Mouse (Mus musculus) embryonic facial prominence, embryonic 10.5 days (tissue): Measurements from ENCODE around the gene Nav2. TPM values are rescaled to one million over a fixed set of nuclear protein-coding genes. Genes with fewer than 3 reads are reported as not detected.
A peak's percentile ranks its signal among the peaks of the same experiment; 100 is the strongest.

Experiments used
- DNase-seq: peaks from one replicate; pipeline ENCODE4 v3.0.0-alpha.2; 2017; ENCODE audit warnings: low spot score
- H3K27ac ChIP-seq: fragments of 300-500 bp; sonication (generic); replicated peaks from 2 replicates; pipeline ENCODE4 v1.5.1; 2016; ENCODE audit warnings: mild to moderate bottlenecking
- H3K27me3 ChIP-seq: fragments of 300-500 bp; sonication (generic); replicated peaks from 2 replicates; pipeline ENCODE4 v1.6.1; 2016; ENCODE audit warnings: low read depth, mild to moderate bottlenecking; ENCODE audit not compliant: poor library complexity, severe bottlenecking
- H3K36me3 ChIP-seq: fragments of 300-500 bp; sonication (generic); replicated peaks from 2 replicates; pipeline ENCODE4 v1.6.1; 2016; ENCODE audit warnings: mild to moderate bottlenecking, moderate library complexity
- H3K4me1 ChIP-seq: fragments of 300-500 bp; sonication (generic); 2 replicates; pipeline ENCODE4 v1.6.1; 2016
- H3K4me3 ChIP-seq: fragments of 300-500 bp; sonication (generic); 2 replicates; pipeline ENCODE4 v1.5.1; 2016; ENCODE audit warnings: mild to moderate bottlenecking, moderate library complexity
- H3K9me3 ChIP-seq: fragments of 300-500 bp; sonication (generic); 2 replicates; pipeline ENCODE4 v1.6.1; 2016; ENCODE audit warnings: mild to moderate bottlenecking
- WGBS: fragments of 180-500 bp; shearing (Covaris S2); methylation state at CpG from one replicate; pipeline ENCODE4 v1.1.7; 2016; 5-methylcytosine and 5-hydroxymethylcytosine counted together
- polyA plus RNA-seq: library from polyadenylated mRNA; unstranded; fragments of >200 nt; fragmentation: Nextera tagmentation; extraction: Ambion mirVana; gene quantifications from 2 replicates; pipeline ENCODE4 v1.2.1, GENCODE M21; 2016

Gene Nav2
- polyA plus RNA-seq, 1 experiment from 2014 or later = 11.5 TPM

GRCm38 (mm10) chr7:49375499-49375974 lies 467.0 kb downstream of the Nav2 start:
- Histone ChIP-seq H3K9me3 (no peaks in the 10 kb centered on the region), H3K4me3 (no peak overlapping the region), H3K4me1 (peaks cover 21% of the 10 kb centered on the region), H3K27me3 (no peaks in the 10 kb centered on the region), H3K27ac (peak overlapping the region; percentile 40; the same call in 1 of the 2 replicates), H3K36me3 (no peaks in the 10 kb centered on the region)
- WGBS = 24% methylated on average over 9 of the region's 9 CpGs
- DNase-seq = peak; percentile 43

GRCm38 (mm10) chr7:49378608-49379007 lies 470.1 kb downstream of the Nav2 start:
- H3K27ac ChIP-seq = no peak overlapping the region

GRCm38 (mm10) chr7:49380940-49381339 lies 472.4 kb downstream of the Nav2 start:
- Histone ChIP-seq H3K27ac (no peak overlapping the region), H3K36me3 (no peaks in the 10 kb centered on the region), H3K27me3 (no peaks in the 10 kb centered on the region), H3K4me1 (peaks cover 8% of the 10 kb centered on the region), H3K4me3 (no peak overlapping the region), H3K9me3 (no peaks in the 10 kb centered on the region)
- DNase-seq = no peak
- 85% methylated on average over 9 of the region's 9 CpGs for WGBS

More at GRCm38 (mm10) chr7:49378608-49379007, 470.1 kb downstream of the Nav2 start:
- H3K27me3 ChIP-seq = no peaks in the 10 kb centered on the region
- H3K4me3 ChIP-seq = no peak overlapping the region
- peaks cover 22% of the 10 kb centered on the region for H3K4me1 ChIP-seq
- 63% methylated on average over 5 of the region's 5 CpGs for WGBS
- H3K36me3 ChIP-seq = no peaks in the 10 kb centered on the region
- DNase-seq = no peak
- no peaks in the 10 kb centered on the region for H3K9me3 ChIP-seq

- H3K27me3 ChIP-seq = no peaks in the 10 kb centered on the region
- DNase-seq = no peak
- no peaks in the 10 kb centered on the region for H3K9me3 ChIP-seq
- no peak overlapping the region for H3K27ac ChIP-seq
- H3K4me3 ChIP-seq = no peak overlapping the region
- H3K4me1 ChIP-seq = peaks cover 10% of the 10 kb centered on the region
- WGBS = 87% methylated on average over 10 of the region's 10 CpGs
- H3K36me3 ChIP-seq = no peaks in the 10 kb centered on the region
Observed at GRCm38 (mm10) chr7:49382884-49383283, 474.4 kb downstream of the Nav2 start.

- H3K27me3 ChIP-seq = no peaks in the 10 kb centered on the region
- no peaks in the 10 kb centered on the region for H3K9me3 ChIP-seq
- no peaks in the 10 kb centered on the region for H3K36me3 ChIP-seq
- no peak for DNase-seq
- H3K4me1 ChIP-seq = peaks cover 27% of the 10 kb centered on the region
- no peak overlapping the region for H3K4me3 ChIP-seq
- H3K27ac ChIP-seq = no peak overlapping the region
- 47% methylated on average over 2 of the region's 2 CpGs for WGBS
Observed at GRCm38 (mm10) chr7:49388137-49388536, 479.6 kb downstream of the Nav2 start.

- no peak for DNase-seq
- peaks cover 29% of the 10 kb centered on the region for H3K4me1 ChIP-seq
- WGBS = 77% methylated on average over 3 of the region's 3 CpGs
Observed at GRCm38 (mm10) chr7:49390312-49390711, 481.8 kb downstream of the Nav2 start.

GRCm38 (mm10) chr7:49390829-49391228 lies 482.3 kb downstream of the Nav2 start:
- Histone ChIP-seq H3K4me3 (no peak overlapping the region), H3K27ac (no peak overlapping the region), H3K4me1 (peaks cover 29% of the 10 kb centered on the region), H3K36me3 (no peaks in the 10 kb centered on the region), H3K9me3 (peaks cover 3% of the 10 kb centered on the region; the same call in 1 of the 2 replicates), H3K27me3 (no peaks in the 10 kb centered on the region)
- no peak for DNase-seq
- 88% methylated on average over 9 of the region's 9 CpGs for WGBS

More at GRCm38 (mm10) chr7:49390312-49390711, 481.8 kb downstream of the Nav2 start:
- Histone ChIP-seq H3K4me3 (no peak overlapping the region), H3K27me3 (no peaks in the 10 kb centered on the region), H3K9me3 (peaks cover 3% of the 10 kb centered on the region; the same call in 1 of the 2 replicates), H3K27ac (no peak overlapping the region), H3K36me3 (no peaks in the 10 kb centered on the region)

GRCm38 (mm10) chr7:49392180-49392579 lies 483.7 kb downstream of the Nav2 start:
- Histone ChIP-seq H3K4me1 (peaks cover 35% of the 10 kb centered on the region), H3K27ac (no peak overlapping the region)
- WGBS = 72% methylated on average over 3 of the region's 3 CpGs

GRCm38 (mm10) chr7:49392834-49393233 lies 484.3 kb downstream of the Nav2 start:
- Histone ChIP-seq H3K9me3 (peaks cover 3% of the 10 kb centered on the region; the same call in 1 of the 2 replicates), H3K4me3 (no peak overlapping the region), H3K36me3 (no peaks in the 10 kb centered on the region), H3K4me1 (peaks cover 35% of the 10 kb centered on the region), H3K27me3 (no peaks in the 10 kb centered on the region), H3K27ac (no peak overlapping the region)
- 70% methylated on average over 3 of the region's 3 CpGs for WGBS
- no peak for DNase-seq

More at GRCm38 (mm10) chr7:49392180-49392579, 483.7 kb downstream of the Nav2 start:
- H3K27me3 ChIP-seq = no peaks in the 10 kb centered on the region
- no peaks in the 10 kb centered on the region for H3K36me3 ChIP-seq
- DNase-seq = no peak
- peaks cover 3% of the 10 kb centered on the region; the same call in 1 of the 2 replicates for H3K9me3 ChIP-seq
- no peak overlapping the region for H3K4me3 ChIP-seq

- DNase-seq = no peak
- Histone ChIP-seq H3K4me3 (no peak overlapping the region), H3K36me3 (no peaks in the 10 kb centered on the region), H3K27ac (no peak overlapping the region), H3K9me3 (peaks cover 3% of the 10 kb centered on the region; the same call in 1 of the 2 replicates), H3K27me3 (no peaks in the 10 kb centered on the region), H3K4me1 (peaks cover 36% of the 10 kb centered on the region)
- 88% methylated on average over 7 of the region's 7 CpGs for WGBS
Observed at GRCm38 (mm10) chr7:49393857-49394256, 485.3 kb downstream of the Nav2 start.

- WGBS = 81% methylated on average over 1 of the region's 1 CpGs
- peaks cover 43% of the 10 kb centered on the region for H3K4me1 ChIP-seq
Observed at GRCm38 (mm10) chr7:49396202-49396601, 487.7 kb downstream of the Nav2 start.

GRCm38 (mm10) chr7:49397441-49398003 lies 489.0 kb downstream of the Nav2 start:
- Histone ChIP-seq H3K9me3 (peaks cover 3% of the 10 kb centered on the region; the same call in 1 of the 2 replicates), H3K27ac (no peak overlapping the region; the same call in 1 of the 2 replicates), H3K4me1 (peaks cover 38% of the 10 kb centered on the region), H3K4me3 (no peak overlapping the region), H3K36me3 (no peaks in the 10 kb centered on the region), H3K27me3 (no peaks in the 10 kb centered on the region)
- 74% methylated on average over 17 of the region's 17 CpGs for WGBS
- DNase-seq = no peak

More at GRCm38 (mm10) chr7:49396202-49396601, 487.7 kb downstream of the Nav2 start:
- DNase-seq = no peak
- H3K27ac ChIP-seq = no peak overlapping the region
- H3K36me3 ChIP-seq = no peaks in the 10 kb centered on the region
- no peaks in the 10 kb centered on the region for H3K27me3 ChIP-seq
- peaks cover 3% of the 10 kb centered on the region; the same call in 1 of the 2 replicates for H3K9me3 ChIP-seq
- H3K4me3 ChIP-seq = no peak overlapping the region

GRCm38 (mm10) chr7:49398020-49398516 lies 489.6 kb downstream of the Nav2 start:
- DNase-seq = no peak
- Histone ChIP-seq H3K4me1 (peaks cover 33% of the 10 kb centered on the region), H3K27ac (no peak overlapping the region), H3K36me3 (no peaks in the 10 kb centered on the region), H3K9me3 (peaks cover 3% of the 10 kb centered on the region; the same call in 1 of the 2 replicates), H3K4me3 (no peak overlapping the region), H3K27me3 (no peaks in the 10 kb centered on the region)
- WGBS = 76% methylated on average over 7 of the region's 7 CpGs
